Mouse (Mus musculus) ES-E14 (cell line): ENCODE measurements around the gene Dnajb12. TPM values are rescaled to one million over a fixed set of nuclear protein-coding genes. Genes with fewer than 3 reads are reported as not detected.

ENCODE experiments used
- DNase-seq: peaks from one replicate; pipeline ENCODE4 v3.0.0-alpha.2; 2013; ENCODE audit warnings: low read depth, low spot score
- H3K27ac ChIP-seq: 2 replicates; pipeline ENCODE4 v1.5.1; 2012; ENCODE audit warnings: low read depth, mild to moderate bottlenecking, low read length, moderate library complexity, mixed read lengths; ENCODE audit not compliant: poor library complexity, insufficient read depth, severe bottlenecking
- H3K36me3 ChIP-seq: 2 replicates; pipeline ENCODE4 v1.6.1; 2012; ENCODE audit warnings: mild to moderate bottlenecking, low read length, moderate library complexity, mixed read lengths; ENCODE audit not compliant: control insufficient read depth, poor library complexity, insufficient read depth, severe bottlenecking
- H3K4me1 ChIP-seq, 2 experiments: fragments of 150-350 bp in 1 of 2; sonication (generic) in 1 of 2; 2 replicates each; pipeline ENCODE4 v1.6.1; 2012; ENCODE audit warnings: low read length in 2 of 2, mild to moderate bottlenecking in 1 of 2, mixed read lengths in 1 of 2; ENCODE audit not compliant: control insufficient read depth in 2 of 2, insufficient read depth in 2 of 2, poor library complexity in 1 of 2
- H3K4me3 ChIP-seq, 2 experiments: fragments of 150-350 bp in 1 of 2; sonication (generic) in 1 of 2; 2 replicates each; pipeline ENCODE4 v1.5.1; 2012; ENCODE audit warnings: low read length in 2 of 2, low read depth in 1 of 2, mild to moderate bottlenecking in 1 of 2, mixed read lengths in 1 of 2; ENCODE audit not compliant: insufficient read depth in 1 of 2, poor library complexity in 1 of 2, severe bottlenecking in 1 of 2
- H3K9ac ChIP-seq: 2 replicates; pipeline ENCODE4 v1.6.1; 2012; ENCODE audit warnings: low read depth, mild to moderate bottlenecking, low read length, mixed read lengths; ENCODE audit not compliant: poor library complexity, insufficient read depth, severe bottlenecking
- H3K9me3 ChIP-seq: fragments of 150-350 bp; sonication (generic); 2 replicates; pipeline ENCODE4 v1.6.1; 2012; ENCODE audit warnings: low read depth, mild to moderate bottlenecking, low read length; ENCODE audit not compliant: control insufficient read depth, insufficient read depth
- CHD2 ChIP-seq: IDR thresholded peaks from 2 replicates; pipeline ENCODE4 v1.6.1; 2014; ENCODE audit warnings: mild to moderate bottlenecking, low read depth, low read length, inconsistent platforms
- HCFC1 ChIP-seq: IDR thresholded peaks from 2 replicates; pipeline ENCODE4 v1.6.1; 2012; ENCODE audit warnings: low read length, inconsistent platforms, borderline replicate concordance; ENCODE audit not compliant: insufficient read depth
- MAFK ChIP-seq: IDR thresholded peaks from 2 replicates; pipeline ENCODE4 v1.6.1; 2014; ENCODE audit warnings: mild to moderate bottlenecking, low read depth, low read length, inconsistent platforms; ENCODE audit not compliant: insufficient read depth
- ZC3H11A ChIP-seq: IDR thresholded peaks from 2 replicates; pipeline ENCODE4 v1.6.1; 2012; ENCODE audit warnings: low read depth, mild to moderate bottlenecking, inconsistent platforms, low read length, borderline replicate concordance
- ZNF384 ChIP-seq: IDR thresholded peaks from 2 replicates; pipeline ENCODE4 v1.6.1; 2012; ENCODE audit warnings: low read depth, low read length, inconsistent platforms
- in situ Hi-C, 2 experiments: fragments of 600-800 bp; cut with MboI; formaldehyde crosslinking; loops; one replicate each; pipeline ENCODE4 v1.15.1; 2025; ENCODE audit warnings: low sequenced_read_pairs in 2 of 2, inconsistent platforms in 1 of 2; ENCODE audit not compliant: unreplicated experiment in 2 of 2
- total RNA-seq: library from RNA; depleted of rRNA; stranded (reverse); fragments of 300-350 nt; gene quantifications from 2 replicates; pipeline ENCODE4 v1.2.3, GENCODE M21; 2012

Gene Dnajb12
- total RNA-seq, 1 experiment, result 38.2 TPM

DNA sequence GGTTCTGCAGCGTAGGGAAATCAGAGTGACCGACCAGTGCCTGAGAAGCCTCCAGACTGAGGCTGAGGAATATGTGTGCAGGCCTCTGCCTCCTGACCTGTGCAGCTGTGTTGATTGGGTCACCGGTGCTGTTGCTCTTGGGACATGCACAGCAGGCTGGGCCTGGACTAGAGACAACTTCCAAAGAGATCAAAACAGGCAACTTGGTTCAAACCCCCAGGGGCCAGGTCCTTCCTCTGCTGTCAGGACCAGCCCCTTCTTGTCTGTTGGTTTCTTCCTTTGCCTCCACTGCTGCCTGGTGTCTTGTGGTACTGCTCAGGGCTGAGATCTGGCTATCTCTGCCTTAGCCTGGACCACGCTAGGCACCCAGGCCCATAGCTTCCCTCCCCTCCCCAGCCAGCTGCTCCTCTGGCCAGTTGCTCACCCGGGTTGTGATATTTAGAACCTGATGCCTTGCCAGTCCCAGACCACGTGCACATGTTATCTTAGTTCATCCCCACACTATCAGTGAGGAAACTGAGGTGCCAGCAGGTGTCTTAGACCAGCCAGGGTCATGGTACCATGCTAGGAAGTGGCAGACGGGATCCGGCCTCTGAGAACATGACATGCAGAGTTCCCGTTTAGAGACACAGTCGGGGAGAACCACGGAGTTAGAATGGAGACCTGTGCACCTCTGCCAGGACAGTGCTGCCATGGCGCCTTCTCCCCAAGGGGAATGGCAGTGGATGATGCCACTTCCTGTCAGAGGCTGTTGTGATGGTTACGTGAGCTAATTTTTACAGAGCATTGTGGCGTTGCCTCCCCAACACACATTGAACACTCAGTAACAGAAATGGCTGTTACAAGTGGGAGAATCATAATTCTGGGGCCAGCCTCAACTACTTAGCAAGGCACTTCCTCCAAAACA, 6.1 kb downstream of the Dnajb12 start:
- peaks cover 0 to 9% of the 10 kb centered on the region in 2 experiments; a peak in 2 of 4 replicates for H3K4me1 ChIP-seq
- peaks cover 3% of the 10 kb centered on the region; the same call in 1 of the 2 replicates for H3K36me3 ChIP-seq
- H3K9me3 ChIP-seq, result no peaks in the 10 kb centered on the region
- TF ChIP-seq MAFK (no peak), CHD2 (no peak), HCFC1 (no peak), ZC3H11A (no peak), ZNF384 (no peak)
- H3K9ac ChIP-seq, result no peak overlapping the region
- DNase-seq, result no peak
- H3K27ac ChIP-seq, result peak overlapping the region; percentile 0; the same call in 1 of the 2 replicates
- no peak overlapping the region for H3K4me3 ChIP-seq
- in situ Hi-C loops, result no loop called here

DNA sequence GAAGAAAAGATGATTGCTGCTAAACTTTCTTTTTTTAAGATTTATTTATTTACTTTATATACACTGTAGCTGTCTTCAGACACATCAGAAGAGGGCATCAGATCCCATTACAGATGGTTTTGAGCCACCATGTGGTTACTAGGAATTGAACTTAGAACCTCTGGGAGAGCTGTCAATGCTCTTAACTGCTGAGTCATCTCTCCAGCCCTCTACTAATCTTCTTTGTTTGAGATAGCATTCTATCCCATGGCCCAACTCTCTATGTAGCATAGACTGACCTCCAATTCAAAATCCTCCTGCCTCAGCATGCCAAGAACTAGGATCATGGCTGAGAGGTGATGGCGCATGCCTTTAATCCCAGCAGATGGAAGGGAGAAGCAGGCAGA, 6.7 kb downstream of the Dnajb12 start:
- DNase-seq, result no peak
- H3K9me3 ChIP-seq, result no peaks in the 10 kb centered on the region
- 0 out of 2 replicates have a peak, but pooled peaks have one; percentile 38 for TF ChIP-seq MAFK
- no peak for TF ChIP-seq HCFC1
- TF ChIP-seq ZNF384, result no peak
- H3K4me1 ChIP-seq, result peaks cover 0 to 9% of the 10 kb centered on the region in 2 experiments; a peak in 2 of 4 replicates
- peaks cover 5% of the 10 kb centered on the region; the same call in 1 of the 2 replicates for H3K36me3 ChIP-seq
- H3K4me3 ChIP-seq, result no peak overlapping the region
- no peak overlapping the region for H3K27ac ChIP-seq
- H3K9ac ChIP-seq, result no peak overlapping the region
- in situ Hi-C loops, result no loop called here

DNA sequence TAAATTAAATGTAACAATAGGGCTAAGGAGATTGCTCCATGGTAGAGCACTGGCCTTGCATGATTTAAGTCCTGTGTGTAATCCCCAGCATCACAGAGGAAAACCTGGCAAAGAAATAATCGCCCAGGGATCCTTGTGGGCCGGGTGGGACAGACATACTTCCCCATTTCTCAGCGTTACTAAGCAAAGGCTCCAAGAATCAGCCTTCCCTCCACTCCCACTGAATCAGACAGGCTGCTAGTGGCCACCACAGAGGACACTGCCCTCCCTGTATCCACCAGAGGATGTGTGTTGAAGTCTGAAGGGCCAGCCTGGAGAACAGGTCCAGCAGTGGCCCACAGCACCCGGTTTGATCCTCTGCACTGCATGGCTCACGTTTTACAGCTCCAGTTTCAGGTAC, 8.1 kb downstream of the Dnajb12 start:
- H3K9me3 ChIP-seq, result no peaks in the 10 kb centered on the region
- peaks cover 14% of the 10 kb centered on the region; the same call in 1 of the 2 replicates for H3K36me3 ChIP-seq
- TF ChIP-seq ZC3H11A (no peak), CHD2 (no peak), ZNF384 (no peak), HCFC1 (no peak), MAFK (no peak)
- H3K27ac ChIP-seq, result no peak overlapping the region
- no peak overlapping the region for H3K4me3 ChIP-seq
- H3K9ac ChIP-seq, result no peak overlapping the region
- DNase-seq, result no peak
- in situ Hi-C loops, result no loop called here
- H3K4me1 ChIP-seq, result peaks cover 0 to 11% of the 10 kb centered on the region in 2 experiments; a peak in 2 of 4 replicates

DNA sequence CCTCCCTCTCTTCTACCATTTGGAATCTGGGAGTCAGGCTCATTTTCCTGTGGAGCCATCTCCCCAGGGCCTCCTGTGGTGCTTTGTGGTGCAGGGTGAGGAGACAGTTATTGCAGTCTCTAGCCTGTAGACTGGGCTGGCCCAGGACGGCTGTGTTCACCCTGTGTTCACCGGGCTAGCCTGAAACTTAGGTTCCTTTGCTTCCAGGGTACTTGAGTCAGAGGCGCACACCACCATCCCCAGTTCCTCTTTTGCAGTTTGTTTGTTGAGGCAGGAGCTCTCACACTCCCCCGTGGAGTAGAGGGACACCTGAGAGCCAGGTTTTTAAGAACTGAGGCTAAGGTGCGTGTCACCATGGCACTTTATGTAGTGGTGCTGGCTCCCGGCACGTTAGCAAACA, 10.0 kb downstream of the Dnajb12 start:
- Histone ChIP-seq H3K9me3 (no peaks in the 10 kb centered on the region), H3K27ac (no peak overlapping the region), H3K9ac (no peak overlapping the region), H3K4me3 (no peak overlapping the region), H3K36me3 (peaks cover 28% of the 10 kb centered on the region; the same call in 1 of the 2 replicates), H3K4me1 (peaks cover 0 to 17% of the 10 kb centered on the region in 2 experiments; a peak in 2 of 4 replicates)
- DNase-seq, result no peak
- TF ChIP-seq HCFC1 (no peak), CHD2 (no peak), ZC3H11A (no peak), ZNF384 (no peak), MAFK (no peak)
- in situ Hi-C loops, result no loop called here
